Mouse (Mus musculus): ENCODE data around the gene Mob3c.

Mob3c gene

DNA sequence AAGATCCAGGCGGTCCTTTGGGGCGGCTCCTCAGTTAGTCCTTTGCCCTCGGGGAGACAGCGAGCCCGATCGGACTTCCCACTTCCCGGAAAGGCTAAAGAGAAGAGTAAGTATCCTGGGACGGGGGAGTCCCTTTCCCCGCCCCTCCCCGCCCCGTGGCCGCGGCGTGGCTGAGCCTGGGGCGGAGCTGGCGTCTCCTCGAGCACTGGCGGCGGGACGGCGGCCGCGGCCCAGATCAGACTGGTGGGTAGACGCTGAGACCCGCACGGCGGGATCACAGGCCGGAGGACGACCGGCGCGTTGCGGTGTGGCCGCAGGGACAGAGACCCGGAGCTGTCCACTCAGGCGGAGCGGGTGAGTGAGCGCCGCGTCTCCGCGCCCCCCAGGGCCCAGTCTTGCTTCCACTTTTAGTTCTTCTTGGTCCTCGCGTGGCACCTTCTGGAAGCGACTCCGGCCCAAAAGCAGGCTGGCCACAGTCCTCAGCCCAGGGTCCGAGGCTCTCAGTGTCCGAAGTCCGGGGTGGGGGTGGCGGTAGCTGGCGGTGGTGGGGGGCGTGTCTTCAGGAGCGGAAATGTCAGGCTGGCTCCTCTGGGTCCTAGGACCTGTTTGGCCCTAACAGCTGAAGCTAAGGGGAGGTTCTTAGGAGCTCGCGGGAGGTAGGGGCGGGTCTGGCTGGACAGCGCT, at the start of gene Mob3c:
Mob3c (plus strand) TSS at position 205 of the 684 bp plus-strand sequence.
- DNase-seq (ENCODE audit: low spot score): peak; percentile 67

- no peak for DNase-seq (ENCODE audit: low spot score)
These were observed 47.6 kb upstream of the Mob3c start for GRCm38 (mm10) chr4:115780269-115780668.

DNA sequence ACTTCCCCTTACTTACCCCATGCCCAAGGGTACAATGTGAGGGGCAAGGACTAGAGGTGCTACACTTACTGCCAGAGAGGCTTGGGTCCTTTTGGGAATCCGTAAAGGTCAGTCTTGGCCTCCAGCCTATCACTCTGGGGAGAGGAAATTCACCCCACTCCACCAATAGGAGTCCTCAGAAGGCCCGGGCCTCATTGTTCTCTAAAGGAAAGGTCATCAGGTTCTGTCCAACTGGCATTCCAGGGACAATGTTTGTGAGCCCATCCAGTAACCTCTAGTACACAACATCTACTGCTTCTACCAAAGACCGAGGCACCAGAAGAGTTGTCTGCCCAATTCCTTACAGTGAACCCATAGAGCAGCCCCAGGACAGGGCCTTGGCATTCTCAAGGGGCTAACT, 47.0 kb upstream of the Mob3c start, which contains the start of gene Tex38:
Tex38 (minus strand) TSS at position 101 of the 400 bp plus-strand sequence.
- DNase-seq (ENCODE audit: low spot score): no peak

DNA sequence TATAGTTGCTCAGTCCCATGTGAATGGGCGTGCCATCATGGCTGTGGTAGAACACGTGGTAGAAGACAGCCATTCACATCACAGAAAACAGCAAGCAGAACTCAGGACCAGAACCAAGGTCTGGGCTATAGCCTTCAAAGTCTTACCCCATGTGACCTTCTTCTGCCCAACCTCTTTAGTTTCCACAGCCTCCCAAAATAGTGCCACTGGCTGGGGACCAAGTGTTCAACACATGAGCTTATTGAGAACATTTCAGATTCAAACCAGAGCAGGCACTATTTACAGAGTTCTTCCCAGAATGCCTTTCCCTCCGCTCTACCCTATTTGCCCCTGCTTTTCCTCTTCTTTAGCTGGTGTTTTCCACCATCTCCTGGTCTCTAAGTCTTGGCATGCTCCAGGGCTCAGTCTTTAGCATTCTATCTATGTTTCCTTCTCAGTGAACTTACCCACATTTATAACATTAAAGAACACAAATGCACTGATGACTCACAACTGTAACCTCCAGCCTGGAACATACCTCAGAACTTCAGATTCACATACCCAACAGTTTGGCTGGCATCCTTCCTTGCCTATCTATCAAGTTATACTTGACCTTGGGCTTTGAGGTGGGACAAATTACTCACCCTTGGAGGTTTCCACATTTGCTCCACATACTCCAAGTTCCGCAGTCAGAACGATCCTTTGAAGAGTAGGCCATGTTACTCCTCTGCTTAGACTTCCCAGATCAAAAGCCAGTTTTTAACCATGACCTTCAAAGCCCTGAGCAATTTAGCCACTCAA, 45.7 kb upstream of the Mob3c start:
- DNase-seq (ENCODE audit: low spot score): no peak

- DNase-seq (ENCODE audit: low spot score): peak; percentile 45
These were observed 43.0 kb upstream of the Mob3c start, which contains the start of gene Atpaf1 for GRCm38 (mm10) chr4:115784769-115785510. Gene Atpaf1, plus strand, starts transcription at chr4:115784812.

DNA sequence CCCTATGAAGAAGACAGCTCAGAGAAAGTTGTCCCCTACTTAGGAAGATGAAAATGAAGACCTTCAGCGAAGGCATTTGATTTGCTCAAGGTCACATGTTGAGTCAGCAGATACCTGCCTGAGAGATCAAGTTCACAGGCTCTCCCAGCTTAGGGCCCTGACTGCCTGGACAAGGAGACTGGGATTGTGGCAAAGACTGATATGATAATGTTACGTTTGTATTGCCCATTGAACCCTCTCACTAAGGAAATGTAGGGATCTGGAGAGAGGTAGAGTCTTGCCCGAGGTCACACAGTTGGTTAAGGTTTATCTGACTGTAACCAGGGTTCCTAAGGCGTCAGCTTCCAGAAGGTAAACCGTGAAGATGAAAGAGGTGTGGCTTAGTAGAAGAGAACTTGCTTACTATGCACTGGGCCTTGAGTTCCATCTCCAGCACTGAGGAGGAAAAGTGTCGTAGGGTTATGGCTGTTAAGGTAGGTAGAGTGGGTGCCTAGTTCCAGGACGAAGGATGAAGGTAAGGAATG, 42.3 kb upstream of the Mob3c start:
- no peak for DNase-seq (ENCODE audit: low spot score)

- no peak for DNase-seq (ENCODE audit: low spot score)
These were observed 37.0 kb upstream of the Mob3c start for GRCm38 (mm10) chr4:115790864-115791263.

DNA sequence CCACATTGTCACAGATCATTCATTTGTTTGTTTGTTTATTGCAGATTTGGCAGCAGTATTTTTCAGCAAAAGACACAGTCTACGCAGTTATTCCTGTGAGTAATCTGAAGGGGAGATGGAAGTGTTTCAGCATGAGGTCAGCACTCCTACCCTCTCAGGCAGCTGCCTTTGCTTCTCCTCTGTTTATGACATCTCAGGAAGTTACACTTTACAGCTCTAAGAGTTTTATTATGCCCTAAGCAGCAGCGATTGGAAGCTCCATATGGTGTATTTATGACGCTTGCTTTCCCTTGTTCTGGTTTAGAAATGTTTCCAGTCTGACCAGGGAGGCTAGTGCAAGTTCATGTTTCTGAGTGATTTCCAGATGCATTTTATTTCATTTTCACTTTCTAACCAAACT, 32.5 kb upstream of the Mob3c start:
- no peak for DNase-seq (ENCODE audit: low spot score)

GRCm38 (mm10) chr4:115799981-115800380, 27.9 kb upstream of the Mob3c start:
- DNase-seq (ENCODE audit: low spot score): no peak

- DNase-seq (ENCODE audit: low spot score): no peak
These were observed 15.6 kb upstream of the Mob3c start for GRCm38 (mm10) chr4:115812326-115812725.

GRCm38 (mm10) chr4:115815606-115816005, 12.3 kb upstream of the Mob3c start:
- DNase-seq (ENCODE audit: low spot score): no peak

DNA sequence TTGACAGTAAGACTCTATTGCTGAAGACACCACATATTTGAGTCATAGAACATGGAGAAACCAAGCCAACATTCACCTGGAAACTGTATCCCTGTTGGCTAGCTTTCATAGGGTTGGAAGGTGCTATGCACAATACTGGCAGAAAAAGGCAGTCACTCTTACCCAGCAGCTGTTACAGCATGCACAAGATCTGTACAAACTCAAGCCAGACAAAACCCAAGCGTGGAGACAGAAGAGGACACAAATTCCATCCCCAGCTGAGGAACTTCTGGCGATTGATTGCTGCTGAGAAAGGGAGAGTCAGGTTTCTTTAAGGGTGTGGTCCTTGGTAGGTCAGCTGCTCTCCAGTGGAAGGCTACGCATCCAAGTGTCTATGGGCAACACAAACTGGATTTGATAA, 7.7 kb upstream of the Mob3c start:
- DNase-seq (ENCODE audit: low spot score): no peak

- no peak for DNase-seq (ENCODE audit: low spot score)
These were observed 6.9 kb upstream of the Mob3c start for GRCm38 (mm10) chr4:115820944-115821343.

- DNase-seq (ENCODE audit: low spot score): no peak
These were observed 6.5 kb upstream of the Mob3c start for GRCm38 (mm10) chr4:115821431-115821830.

GRCm38 (mm10) chr4:115821928-115822327, 6.0 kb upstream of the Mob3c start:
- no peak for DNase-seq (ENCODE audit: low spot score)

GRCm38 (mm10) chr4:115824178-115824577, 3.7 kb upstream of the Mob3c start:
- DNase-seq (ENCODE audit: low spot score): no peak

DNA sequence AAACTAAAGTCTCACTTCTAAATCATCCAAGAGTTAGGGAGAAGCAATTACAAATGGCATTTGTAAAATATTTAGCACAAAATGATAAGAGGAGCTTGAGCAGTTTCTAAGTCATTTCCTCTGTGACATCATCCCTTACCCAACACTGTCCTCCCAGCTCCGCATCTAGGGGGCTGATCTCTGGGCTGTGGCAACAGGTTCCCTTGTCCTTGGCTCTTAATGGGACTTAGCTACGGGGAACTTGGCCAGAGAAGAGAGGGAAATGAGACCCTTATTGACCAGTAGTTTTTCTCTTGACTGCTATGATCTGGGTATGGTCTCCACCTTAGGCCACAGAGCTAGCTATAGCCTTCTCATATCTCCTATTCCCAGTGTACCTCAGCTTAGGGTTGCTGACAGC, 2.6 kb upstream of the Mob3c start:
- DNase-seq (ENCODE audit: low spot score): no peak

GRCm38 (mm10) chr4:115827066-115827465, 826 bp upstream of the Mob3c start:
- DNase-seq (ENCODE audit: low spot score): no peak

DNA sequence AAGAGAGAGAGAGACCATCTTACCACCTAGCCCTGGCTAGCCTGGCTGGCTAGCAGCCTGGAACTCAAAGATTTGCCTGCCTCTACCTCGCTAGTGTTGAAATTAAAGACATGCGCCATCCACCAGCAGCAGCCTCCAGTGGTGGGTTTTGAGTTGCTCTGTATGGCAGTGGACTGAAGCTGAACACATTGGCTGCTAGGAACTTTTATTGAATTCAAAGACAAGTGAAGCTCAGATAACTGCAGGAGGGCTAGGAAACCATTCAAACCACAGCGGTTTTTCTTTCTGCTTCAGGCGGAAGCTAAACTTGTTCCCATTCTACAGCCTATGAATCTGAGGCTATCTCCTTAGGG, 381 bp upstream of the Mob3c start:
- DNase-seq (ENCODE audit: low spot score): no peak

DNA sequence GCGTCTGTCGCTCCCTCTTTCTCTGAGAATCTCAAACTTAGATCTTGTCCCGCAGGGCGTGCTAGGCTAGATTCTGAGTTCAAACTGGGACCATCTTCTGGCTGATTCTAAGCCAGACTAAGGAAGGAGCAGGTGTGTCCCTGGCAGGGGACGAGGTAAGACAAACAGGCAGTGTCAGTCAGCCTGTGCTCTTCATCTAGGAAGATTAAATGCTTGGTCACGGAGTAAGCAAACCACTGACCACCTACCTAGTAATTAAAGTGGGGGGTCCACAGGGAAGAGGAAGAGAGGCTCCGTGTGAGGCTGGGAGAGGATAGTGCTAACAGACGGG, 645 bp downstream of the Mob3c start:
- DNase-seq (ENCODE audit: low spot score): no peak

DNA sequence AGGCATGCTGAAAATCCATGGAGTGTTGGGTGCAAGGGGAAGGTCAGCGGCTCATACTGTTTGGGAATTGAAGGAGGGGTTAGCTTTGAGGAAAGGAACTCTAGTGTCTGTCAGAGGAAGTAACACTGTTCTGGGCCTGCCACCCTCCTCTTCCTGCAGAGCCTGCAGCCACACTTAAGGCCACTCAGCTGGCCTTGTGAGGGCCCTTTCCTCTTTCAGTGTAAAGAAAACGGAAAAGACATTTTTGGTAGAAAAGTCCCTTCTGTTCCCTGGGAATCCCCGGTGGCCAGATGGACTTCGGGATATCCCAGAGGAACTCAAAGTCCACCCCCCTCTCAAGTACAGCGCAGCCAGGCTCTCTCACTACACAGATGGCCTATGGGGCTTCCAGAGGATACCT, 2.6 kb downstream of the Mob3c start:
- no peak for DNase-seq (ENCODE audit: low spot score)

- no peak for DNase-seq (ENCODE audit: low spot score)
These were observed 3.3 kb downstream of the Mob3c start for GRCm38 (mm10) chr4:115831221-115831620.

DNA sequence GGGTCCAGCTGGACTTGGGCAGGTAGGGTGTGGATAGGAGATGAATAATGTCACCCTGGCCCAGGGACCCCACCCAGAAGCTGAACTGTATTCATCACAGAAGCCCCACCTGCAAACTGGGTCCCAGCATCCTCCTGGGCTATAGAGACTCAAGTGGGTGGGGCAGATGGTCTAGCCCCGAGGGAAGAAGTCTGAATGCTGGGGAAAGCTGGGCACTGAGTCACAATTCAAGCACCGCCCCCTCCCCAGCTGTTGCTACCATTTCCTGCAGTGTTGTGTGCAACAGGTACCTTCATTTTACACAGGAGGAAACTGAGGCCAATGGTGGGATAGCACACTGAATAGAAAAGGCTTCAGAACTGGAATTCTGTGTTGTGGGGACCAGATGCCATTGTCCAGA, 4.1 kb downstream of the Mob3c start:
- no peak for DNase-seq (ENCODE audit: low spot score)

Measured in spleen, adult 12 weeks (tissue).